Mouse (Mus musculus): ENCODE data around the gene Stn1.

GRCm38 (mm10) chr19:47532449-47532848, 4.9 kb downstream of the Stn1 start:
- TF ChIP-seq GATA1 (IDR thresholded peaks at IDR 0.05; ENCODE audit: borderline replicate concordance, low read length) (no peak), FLI1 (IDR thresholded peaks at IDR 0.05; ENCODE audit: low read length) (no peak)
